Mouse (Mus musculus) spleen, adult 18-20 months (tissue): ENCODE measurements around the gene Fam107b.
"Not testable (repeated sequence)": the region's sequence is repeated elsewhere in the genome, so short reads cannot be mapped to it uniquely, and the experiment has no call there.

Experiments
- DNase-seq, 2 experiments: peaks; one replicate each; pipeline ENCODE4 v3.0.0; 2022; ENCODE audit warnings: mixed read lengths in 2 of 2

The Fam107b gene

DNA sequence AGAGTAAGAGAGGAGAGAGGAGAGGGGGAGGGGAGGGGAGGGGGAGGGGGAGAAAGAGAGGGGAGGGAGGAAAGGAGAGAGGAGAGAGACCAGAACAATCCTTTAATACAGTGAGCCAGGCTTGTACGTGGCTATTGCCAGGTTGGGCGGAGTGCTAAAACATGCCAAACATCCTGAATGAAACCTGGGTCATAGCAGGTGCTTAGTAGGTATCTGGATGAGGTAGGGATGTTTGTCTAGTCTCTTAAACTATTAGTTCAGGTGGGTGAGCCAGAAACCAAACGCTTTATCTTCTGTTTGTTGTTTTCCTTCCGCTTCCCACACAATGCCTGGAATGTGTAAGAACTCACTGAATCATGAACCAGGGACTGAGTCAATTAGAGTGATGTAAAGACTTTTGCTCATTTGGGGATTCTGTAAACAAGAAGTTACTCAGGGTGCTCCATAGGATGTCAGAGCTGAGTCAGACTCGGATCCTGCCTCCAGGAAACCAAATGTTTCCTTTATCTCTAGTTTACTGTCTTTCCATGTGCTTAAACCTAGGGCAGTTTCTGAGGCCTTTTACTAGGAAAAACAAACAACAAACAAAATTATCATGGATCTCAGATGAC lies 89.1 kb downstream of the Fam107b start:
- DNase-seq, result no peak

DNA sequence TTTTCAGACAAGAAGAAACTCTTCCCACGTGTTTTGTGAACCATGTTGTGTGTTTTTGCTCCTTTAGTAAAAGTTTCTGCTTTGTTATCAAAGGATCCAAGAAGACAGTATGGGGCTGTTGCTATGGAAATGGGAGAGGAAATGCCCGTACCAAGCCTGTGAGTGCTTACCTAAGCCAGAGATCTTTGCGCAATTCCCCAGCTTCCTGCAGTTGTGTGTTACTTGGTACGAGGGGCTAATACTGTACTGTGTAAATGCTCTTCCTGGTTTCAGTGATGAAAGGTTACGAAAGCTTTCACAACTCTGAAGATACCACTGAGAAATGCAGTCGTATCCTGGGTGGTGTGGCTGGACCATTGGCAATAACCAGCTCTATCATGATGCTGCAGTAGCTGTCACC lies 93.8 kb downstream of the Fam107b start:
- no peak for DNase-seq

DNA sequence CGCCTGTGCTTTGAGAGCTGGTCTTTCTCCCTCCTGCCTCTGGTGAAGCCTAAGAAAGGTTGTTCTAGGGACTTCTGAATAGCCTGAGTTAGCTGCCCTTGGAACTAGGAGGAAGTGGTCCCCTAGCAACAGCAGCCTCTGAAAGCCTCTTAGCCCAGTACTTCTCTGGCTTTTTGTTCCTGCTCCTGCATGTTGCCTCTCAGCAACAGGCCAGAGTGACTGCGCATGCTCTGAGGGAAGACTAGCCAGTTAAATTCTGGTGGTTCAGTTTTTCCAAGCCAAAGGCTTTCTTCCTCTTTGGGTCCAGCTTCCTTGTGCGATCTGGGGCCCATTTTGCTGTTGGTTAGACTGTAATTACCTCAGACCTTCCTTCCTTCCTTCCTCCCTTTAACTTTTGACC lies 98.4 kb downstream of the Fam107b start:
- DNase-seq, result peak; percentile 16 to 18

DNA sequence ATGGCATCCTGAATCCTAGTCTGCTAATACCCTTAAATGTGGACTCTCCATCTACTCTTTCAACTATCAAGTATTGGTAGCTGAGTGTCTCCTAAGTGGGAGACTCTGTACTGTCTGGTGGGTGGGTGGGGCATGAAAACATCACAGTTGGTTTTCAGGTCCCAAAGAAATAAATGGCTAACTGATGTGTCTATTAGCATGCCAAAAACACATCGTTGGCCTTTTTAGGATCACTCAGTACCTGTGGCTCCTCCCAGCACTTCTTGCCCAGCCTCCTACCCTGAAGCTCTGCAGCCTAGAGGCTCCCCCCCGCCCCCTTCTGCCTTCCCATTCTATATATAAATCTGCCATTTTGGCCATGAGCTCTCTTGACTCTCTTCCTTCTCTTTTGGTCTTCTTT lies 99.4 kb downstream of the Fam107b start:
- no peak for DNase-seq

DNA sequence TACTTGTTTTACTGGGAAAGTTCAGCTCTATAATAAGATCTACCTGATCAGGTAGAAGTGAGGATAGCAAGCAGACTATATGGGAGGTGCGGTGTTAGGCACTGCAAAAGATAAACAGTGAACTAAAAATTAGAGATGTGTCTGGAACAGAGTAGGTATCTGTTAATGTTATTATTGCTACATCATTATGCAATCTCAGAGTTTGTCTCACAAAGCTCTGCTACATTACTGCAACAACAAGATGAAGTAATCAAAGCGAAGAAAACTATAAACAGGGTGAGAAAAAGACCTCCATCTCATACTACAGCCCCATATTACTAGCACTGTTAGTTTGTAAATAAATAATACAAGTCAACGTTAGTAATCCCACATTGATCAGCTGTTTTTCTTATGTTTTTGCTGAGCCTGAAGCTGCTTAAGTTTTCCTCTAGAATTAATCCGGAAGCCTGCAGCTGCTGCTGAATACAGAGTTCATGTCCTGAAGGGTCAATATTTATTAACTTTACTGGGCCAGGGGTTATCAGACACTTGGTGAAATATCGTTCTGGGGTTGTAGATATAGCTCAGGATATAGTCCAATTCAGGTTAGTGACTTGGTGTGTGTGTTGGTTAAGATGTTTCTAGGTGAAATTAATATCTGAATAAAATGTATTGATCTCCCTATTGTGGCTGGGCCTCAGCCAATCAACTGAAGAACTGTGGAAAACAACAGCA lies 102.5 kb downstream of the Fam107b start:
- DNase-seq, result no peak

DNA sequence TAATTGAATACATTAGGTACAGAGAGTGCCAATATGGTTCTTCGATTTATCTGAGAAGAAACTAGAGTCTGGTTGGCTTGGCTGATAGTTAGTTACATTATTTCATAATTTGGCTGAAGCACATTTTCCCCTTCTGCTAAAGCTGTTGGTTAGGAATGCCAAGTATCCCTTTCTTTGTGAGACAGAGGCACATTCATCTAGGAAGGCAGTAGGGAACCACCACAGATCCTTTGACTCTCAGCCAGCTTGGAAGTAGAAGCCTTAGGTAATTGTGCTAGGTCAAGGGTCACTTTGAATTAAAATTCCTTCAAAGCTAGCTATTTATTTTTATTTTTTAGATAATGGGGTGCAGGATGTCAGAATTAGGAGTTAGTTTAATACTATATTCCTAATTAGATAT lies 105.2 kb downstream of the Fam107b start:
- no peak for DNase-seq

DNA sequence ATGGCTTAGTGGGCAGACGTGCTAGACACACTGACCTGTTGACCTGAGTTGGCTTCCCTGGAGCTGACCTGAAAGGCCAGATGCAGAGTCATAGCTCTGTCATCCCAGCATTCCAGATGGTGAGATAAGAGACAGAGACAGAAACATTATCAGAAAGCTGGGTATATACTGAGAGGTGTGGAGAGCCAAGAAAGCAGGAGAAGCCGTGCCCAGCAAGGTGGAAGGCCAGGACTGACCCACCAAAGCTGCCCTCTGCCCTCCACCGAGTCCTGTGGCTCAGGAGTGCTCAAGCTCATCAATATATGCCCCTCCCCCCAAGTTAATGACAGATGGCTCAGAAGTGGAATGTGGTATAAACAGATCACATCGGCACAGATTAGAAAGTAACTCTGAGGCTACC lies 112.4 kb downstream of the Fam107b start:
- no peak for DNase-seq

DNA sequence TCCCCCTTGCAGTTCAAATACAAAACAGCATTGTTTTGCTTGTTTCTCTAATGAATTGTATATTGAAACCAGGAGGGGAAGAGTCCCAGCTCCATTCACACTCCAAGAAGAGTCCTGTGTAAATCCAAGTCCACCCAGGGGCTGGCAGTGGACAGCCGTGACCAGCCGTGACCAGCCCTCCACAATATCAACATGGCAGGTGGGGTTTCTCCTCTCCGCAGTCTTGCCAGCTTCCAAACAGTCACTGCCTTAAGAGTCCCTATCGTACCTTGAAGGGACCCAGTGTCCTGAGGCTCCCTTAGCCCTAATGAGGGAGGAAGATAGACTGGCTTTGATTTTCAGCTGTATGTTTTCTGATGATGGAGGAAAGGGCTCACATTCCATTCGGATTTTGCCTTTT lies 113.1 kb downstream of the Fam107b start:
- no peak for DNase-seq

DNA sequence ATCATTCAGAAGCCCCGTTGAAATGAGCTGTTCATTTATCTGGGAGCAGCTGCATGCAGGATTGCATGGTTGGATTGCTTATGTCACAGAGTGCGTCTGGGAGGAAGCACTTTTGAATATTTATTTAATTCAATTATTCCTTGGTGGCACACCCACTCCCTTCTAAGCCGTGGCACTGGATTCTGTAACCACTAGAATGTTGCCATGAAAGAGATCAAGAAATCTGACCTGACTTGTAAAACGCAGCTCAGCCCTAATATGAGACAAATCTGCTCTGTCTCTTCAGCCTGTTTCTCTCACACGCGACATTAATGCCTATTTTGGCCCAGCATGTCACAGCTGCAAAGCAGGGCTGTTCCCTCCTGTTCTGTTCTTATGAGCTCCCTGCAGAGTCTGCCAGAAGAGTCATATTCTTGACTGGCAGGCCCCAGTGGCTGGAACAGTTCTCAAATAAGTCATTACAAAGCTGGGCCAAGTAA lies 113.5 kb downstream of the Fam107b start:
- no peak for DNase-seq

DNA sequence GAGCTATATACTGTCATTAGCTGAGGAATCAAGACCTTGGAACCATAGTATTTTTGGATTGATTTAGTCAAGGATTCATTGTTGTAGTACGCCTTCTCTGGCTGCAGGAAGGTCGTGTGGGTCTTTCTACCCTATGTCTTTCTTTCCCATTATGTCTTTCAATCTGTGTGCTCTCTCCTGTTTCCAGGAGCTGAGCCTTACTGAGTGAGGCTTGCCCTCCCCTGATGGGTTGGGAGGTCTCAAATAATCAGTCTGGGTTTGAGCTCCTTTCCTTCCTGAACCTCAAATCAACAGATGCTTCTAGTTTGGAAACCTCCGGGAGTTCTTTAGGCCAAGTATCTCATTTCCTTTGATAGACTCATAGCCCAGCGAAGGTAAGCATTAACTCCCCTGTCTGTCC lies 119.9 kb downstream of the Fam107b start:
- no peak for DNase-seq

DNA sequence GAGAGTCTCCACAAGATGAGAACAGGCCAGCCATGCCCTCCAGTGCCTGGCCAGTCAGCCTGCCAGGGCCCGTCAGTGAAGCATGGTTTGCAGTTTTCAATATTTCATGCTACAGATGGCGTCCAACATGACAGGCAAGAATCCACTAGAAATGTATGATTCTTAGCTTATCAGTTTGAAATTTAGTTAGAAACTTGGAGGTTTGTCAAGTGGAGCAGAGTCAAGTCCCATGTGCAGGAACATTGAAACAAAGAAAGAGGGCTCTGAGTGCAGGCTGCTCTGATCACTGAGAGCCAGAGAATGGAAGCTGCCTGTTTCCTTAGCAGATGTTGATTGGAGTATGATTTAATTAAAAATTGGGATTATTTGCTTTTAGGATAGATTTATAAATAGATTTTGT lies 122.5 kb downstream of the Fam107b start:
- no peak for DNase-seq

DNA sequence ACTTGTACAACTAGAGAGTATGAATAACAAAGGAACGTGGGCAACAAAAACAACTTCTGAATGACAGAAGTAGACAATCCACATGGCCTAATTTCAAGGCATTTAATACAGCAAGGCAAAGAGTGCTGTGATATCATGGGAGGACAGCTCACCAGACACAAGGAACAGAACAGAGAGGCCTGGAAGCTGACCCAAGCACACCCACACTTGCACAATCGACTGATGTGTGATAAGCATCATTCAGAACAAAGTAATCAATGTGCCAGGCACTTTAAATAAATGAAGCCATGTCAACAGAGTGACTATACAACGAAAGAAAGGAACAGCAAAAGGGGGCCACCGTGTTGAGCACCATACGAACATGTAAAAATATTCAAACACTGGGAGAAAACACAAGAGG lies 125.6 kb downstream of the Fam107b start:
- no peak for DNase-seq

DNA sequence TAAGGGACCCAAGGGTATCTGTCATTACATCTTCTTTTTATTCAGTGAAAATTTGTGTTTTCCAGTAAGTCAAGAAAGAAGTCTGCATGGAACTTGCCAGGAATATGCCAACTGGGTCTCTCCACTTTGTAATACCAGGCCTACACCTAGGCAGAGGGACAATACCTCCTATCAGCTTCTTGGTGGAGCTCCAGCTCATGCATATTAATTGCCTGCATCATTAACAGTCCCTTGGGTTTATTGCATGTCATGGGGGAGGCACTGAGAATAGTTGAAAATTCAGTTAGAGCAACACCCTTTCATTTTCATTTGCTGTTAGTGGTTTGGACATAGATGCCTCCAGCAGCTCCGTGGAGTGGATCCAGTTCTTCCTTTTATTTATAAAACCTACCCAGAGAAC lies 130.1 kb downstream of the Fam107b start:
- DNase-seq, result no peak

DNA sequence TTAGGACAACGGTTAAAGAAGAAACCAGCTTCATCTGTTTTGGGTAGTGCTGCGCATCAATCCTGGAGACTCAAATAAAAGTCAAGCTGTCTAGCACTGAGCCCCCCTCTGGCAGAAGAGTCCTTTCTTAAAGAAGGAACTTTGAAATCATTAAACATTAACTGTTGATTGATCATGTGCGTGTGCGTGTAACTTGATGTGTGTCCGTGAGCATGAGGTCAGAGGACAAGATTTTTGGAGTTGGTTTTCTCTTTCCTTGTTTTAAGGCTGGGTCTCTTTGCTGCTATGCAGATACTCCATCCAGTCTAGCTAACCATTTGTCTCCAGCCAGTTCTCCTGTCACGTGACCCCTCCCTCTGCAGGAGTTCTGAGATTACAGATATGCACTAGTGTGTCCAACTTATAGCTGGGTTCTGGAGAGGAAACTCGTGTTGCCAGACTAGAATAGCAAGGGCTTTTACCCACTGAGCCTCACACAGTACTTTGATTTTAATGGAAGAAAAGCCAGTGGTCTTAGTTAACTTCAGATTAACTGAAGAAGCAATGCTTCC lies 132.4 kb downstream of the Fam107b start:
- DNase-seq, result no peak

DNA sequence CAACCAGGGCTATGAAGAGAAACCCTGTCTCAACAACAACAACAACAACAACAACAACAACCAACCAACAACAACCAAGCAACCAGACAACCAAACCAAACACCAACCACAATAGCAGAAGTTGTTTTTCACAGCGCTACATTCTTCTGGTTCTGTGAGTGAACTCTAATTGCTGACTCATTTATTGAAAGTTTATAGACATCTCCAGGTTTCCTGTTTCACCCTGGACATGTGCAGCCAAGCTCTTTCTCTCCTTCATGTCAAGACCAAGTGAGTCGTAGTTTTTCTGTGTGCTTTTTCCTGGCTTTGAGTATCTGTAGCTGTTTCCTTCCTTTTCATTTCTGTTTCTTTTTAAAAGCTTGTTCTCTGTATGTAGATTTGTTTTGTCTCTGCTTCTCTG lies 133.5 kb downstream of the Fam107b start:
- no peak for DNase-seq

DNA sequence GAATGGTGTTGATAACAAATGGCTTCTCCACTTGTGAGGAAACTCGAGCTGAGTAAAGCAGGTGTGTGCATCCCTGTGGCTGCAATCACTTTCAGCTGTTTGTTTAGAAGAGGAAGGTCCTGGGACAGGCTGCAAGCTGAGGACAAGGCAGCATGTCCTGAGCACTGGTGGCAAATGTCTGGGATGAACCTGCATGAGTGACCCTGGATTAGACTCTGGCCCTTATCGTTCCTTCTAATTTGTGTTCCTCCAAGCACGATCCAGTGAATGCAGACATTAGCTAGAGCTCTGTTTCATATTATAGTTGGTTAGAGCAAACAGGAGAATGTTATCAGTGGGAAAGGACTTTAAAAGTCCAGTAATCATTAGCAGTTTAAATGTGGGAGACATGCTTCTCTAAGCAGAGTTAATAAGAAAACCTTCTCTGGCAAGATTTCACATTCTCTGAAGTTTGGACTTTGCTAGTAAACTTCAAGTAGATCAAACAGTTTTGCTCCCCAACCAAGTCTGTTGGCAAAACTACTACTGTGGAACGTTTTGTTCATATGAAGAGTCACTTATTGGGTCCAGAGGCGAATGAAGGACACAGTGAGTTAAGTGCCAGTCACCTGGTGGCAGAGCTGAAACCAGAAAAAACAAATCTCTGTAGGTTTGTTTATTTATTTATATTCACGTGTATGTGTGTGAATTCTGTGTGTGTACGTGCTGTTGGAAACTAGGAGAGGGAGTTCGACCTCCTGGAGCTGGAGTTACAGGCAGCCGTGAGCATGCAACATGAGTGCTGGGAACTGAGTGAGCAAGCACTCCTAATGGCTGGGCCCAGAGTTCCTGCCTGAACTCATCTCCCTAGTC lies 134.2 kb downstream of the Fam107b start:
- no peak for DNase-seq

DNA sequence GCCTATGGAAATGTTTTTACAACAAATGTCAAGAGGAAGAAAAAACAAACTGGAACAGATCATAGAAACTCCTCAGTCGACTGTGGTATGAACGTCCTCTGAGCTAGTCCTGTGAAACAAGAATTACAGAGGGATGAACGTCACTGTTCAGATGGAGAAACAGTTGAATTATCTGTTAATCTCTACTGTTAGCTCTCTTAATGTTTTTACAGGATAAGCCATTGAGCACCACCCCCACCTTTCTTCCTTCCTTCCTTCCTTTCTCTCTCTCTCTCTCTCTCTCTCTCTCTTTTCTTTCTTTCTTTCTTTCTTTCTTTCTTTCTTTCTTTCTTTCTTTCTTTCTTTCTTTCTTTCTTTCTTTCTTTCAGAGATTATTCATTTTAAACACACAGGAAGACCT lies 135.0 kb downstream of the Fam107b start:
- DNase-seq, result not testable (repeated sequence)

DNA sequence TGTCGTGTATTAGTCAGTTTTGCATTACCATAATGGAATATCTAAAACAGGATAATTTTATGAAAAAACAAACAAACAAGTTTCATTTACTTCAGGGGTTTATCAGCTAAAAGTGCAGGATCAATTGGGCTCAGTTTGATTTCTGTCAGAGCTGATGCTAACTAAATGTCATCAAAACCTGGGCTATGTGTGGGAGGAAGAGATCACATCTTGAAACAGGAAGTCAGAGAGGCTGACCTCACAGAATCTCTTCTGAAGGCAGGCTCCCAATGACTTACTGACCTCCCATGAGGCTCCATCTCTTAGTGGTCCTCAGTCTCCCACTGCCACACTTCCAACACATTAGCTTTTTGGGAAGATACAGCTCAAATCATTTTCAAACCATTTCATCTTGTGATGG lies 136.9 kb downstream of the Fam107b start:
- no peak for DNase-seq

DNA sequence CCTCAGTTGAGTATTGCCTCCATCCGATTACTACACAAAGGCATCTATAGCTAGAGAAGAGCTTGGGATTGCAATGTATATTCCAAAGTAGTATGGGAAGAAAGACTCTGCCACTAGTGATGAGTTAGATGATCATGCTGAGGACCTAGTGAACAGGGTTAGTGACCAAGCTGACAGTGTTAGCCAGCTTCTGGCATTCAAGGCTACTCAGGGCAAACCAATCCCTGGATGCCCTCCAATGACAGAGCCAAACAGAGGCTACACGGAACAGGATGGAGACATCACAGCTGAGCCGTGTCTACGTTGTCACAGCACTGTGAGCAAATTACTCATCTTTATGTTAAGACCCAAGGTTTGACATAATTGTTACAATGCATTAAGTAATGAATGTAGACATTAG lies 138.3 kb downstream of the Fam107b start:
- DNase-seq, result no peak

DNA sequence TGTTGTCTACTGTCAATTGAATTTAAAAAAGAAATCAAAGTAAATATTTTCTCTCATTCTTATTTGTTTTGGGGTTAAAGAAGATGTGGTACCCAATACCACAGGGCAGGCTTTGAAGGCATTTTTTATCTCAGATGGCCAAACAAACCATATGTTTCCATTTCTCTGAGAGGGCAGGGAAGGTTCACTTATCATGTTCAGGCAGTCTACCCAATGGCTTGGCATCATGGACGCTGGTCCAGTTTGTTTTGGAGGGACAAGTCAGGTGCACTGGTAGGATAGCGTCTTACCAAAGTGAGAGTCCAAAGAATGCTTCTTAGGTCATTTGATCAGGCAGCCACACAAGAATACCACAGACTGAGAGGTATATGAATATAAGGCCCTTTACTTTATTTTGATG lies 139.6 kb downstream of the Fam107b start:
- no peak for DNase-seq

DNA sequence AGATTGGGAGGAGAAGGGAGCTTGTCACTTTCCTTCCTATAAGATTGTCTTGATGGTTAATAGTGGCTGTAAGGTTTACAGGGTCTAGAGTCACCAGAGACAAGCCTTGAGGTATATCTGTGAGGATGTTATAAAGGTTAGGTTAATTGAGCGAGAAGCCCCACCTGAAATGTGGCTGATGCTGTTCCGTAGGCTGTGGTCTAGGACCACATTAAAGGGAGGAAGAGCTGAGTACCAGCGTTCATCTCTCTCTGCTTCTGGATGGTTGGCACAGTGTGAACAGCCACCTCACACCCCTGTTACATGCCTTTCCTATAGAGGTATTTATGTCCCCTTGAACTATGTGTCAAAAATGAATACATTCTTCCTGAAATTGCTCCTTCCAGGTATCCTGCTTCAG lies 140.2 kb downstream of the Fam107b start:
- DNase-seq, result no peak

DNA sequence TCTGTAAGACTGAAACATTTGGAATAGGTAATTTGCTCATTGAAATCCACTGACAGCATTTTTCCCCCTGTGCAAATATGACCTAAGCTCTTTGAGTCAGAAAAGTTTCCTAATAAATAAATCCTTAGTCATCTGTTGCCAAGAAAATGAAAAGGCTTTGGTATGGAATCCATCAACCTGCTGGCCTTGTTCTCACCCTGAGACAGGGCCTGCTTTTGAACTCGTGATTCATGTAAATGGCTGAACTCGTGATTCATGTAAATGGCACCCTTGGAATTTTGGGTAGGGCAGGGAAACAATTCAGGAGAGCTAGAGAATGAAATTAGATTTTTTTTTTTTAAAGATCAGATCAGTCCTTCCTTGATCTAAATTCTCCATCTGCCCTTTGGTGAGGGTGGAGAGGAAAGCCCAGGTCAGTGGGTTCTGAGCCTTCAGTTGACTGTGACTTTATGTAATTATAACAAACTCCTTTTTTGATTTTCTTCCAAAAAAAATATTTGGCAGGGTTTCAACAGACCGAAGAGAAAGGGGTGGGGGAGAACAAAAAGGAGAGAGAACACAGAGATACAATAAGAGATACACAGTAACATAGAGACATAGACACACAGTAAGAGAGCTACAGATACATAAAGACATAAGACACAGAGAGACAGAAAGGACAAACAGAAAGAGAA lies 142.2 kb downstream of the Fam107b start:
- no peak for DNase-seq

DNA sequence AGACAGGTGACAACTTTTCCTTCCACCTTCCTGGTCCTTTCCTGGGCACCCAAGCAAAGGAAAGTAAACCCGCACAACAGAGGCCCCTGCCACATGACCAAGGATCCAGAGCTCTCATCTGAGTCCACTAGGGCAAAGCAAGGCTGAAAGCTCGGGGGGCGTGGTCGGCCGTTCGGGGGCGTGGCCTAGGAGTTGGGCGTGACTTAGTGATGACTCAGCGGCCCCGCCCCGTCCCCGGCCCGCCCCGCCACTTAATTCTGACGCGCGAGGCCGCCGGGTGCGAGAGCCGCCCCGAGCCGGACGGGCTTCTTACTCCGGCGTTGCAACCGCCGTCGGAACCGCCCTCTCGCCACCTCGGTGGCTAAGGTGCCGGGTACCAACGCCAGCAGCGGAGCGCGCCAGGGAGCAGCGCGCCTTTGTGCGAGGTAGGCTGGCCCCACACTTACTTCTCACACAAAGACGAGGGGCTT lies 143.0 kb downstream of the Fam107b start:
- peak; percentile 96 to 99 for DNase-seq
